Mouse (Mus musculus): ENCODE data around the gene Olfr639. TPM values are rescaled to one million over a fixed set of nuclear protein-coding genes. Genes with fewer than 3 reads are reported as not detected.

Gene Olfr639
- polyA plus RNA-seq, 1 experiment from 2014 or later, result 0.01 TPM

Other genes with a start within 250 kb of the Olfr639 start
- not detected in 2 replicates for gene Olfr69, start 245.7 kb downstream of the Olfr639 start, polyA plus RNA-seq (2015; fragmentation: Nextera tagmentation; extraction: Ambion mirVana)
- not detected in 2 replicates for gene Olfr68, start 237.6 kb downstream of the Olfr639 start, polyA plus RNA-seq (2015; fragmentation: Nextera tagmentation; extraction: Ambion mirVana)
- gene Olfr67, start 225.5 kb downstream of the Olfr639 start, polyA plus RNA-seq (2015; fragmentation: Nextera tagmentation; extraction: Ambion mirVana), result not detected in 2 replicates
- gene Hbb-bt, start 203.3 kb downstream of the Olfr639 start, polyA plus RNA-seq (2015; fragmentation: Nextera tagmentation; extraction: Ambion mirVana), result 402 and 408 TPM in 2 replicates
- gene Hbb-bs, start 189.2 kb downstream of the Olfr639 start, polyA plus RNA-seq (2015; fragmentation: Nextera tagmentation; extraction: Ambion mirVana), result 1,726 and 1,799 TPM in 2 replicates
- not detected in 2 replicates for gene Hbb-bh2, start 176.8 kb downstream of the Olfr639 start, polyA plus RNA-seq (2015; fragmentation: Nextera tagmentation; extraction: Ambion mirVana)
- gene Hbb-bh1, start 174.1 kb downstream of the Olfr639 start, polyA plus RNA-seq (2015; fragmentation: Nextera tagmentation; extraction: Ambion mirVana), result not detected in 2 replicates
- gene Hbb-y, start 164.1 kb downstream of the Olfr639 start, polyA plus RNA-seq (2015; fragmentation: Nextera tagmentation; extraction: Ambion mirVana), result 0.38 and 0.54 TPM in 2 replicates
- gene Olfr66, start 131.1 kb downstream of the Olfr639 start, polyA plus RNA-seq (2015; fragmentation: Nextera tagmentation; extraction: Ambion mirVana), result not detected in 2 replicates
- gene Olfr64, start 122.8 kb downstream of the Olfr639 start, polyA plus RNA-seq (2015; fragmentation: Nextera tagmentation; extraction: Ambion mirVana), result not detected in 2 replicates
- not detected in 2 replicates for gene Olfr65, start 113.8 kb downstream of the Olfr639 start, polyA plus RNA-seq (2015; fragmentation: Nextera tagmentation; extraction: Ambion mirVana)
- not detected in 2 replicates for gene Olfr631, start 88.5 kb downstream of the Olfr639 start, polyA plus RNA-seq (2015; fragmentation: Nextera tagmentation; extraction: Ambion mirVana)
- gene Olfr632, start 83.0 kb downstream of the Olfr639 start, polyA plus RNA-seq (2015; fragmentation: Nextera tagmentation; extraction: Ambion mirVana), result not detected in 2 replicates
- not detected in 2 replicates for gene Olfr633, start 72.9 kb downstream of the Olfr639 start, polyA plus RNA-seq (2015; fragmentation: Nextera tagmentation; extraction: Ambion mirVana)
- gene Olfr635, start 46.2 kb downstream of the Olfr639 start, polyA plus RNA-seq (2015; fragmentation: Nextera tagmentation; extraction: Ambion mirVana), result not detected in 2 replicates
- gene Olfr638, start 18.6 kb downstream of the Olfr639 start, polyA plus RNA-seq (2015; fragmentation: Nextera tagmentation; extraction: Ambion mirVana), result not detected in 2 replicates
- not detected in 2 replicates for gene Olfr640, start 8.3 kb upstream of the Olfr639 start, polyA plus RNA-seq (2015; fragmentation: Nextera tagmentation; extraction: Ambion mirVana)
- gene Olfr641, start 18.1 kb upstream of the Olfr639 start, polyA plus RNA-seq (2015; fragmentation: Nextera tagmentation; extraction: Ambion mirVana), result not detected in 2 replicates
- gene Olfr642, start 35.4 kb upstream of the Olfr639 start, polyA plus RNA-seq (2015; fragmentation: Nextera tagmentation; extraction: Ambion mirVana), result not detected in 2 replicates
- gene 4930516K23Rik, start 44.1 kb upstream of the Olfr639 start, polyA plus RNA-seq (2015; fragmentation: Nextera tagmentation; extraction: Ambion mirVana), result not detected in 2 replicates
- gene Olfr644, start 54.6 kb upstream of the Olfr639 start, polyA plus RNA-seq (2015; fragmentation: Nextera tagmentation; extraction: Ambion mirVana), result not detected in 2 replicates
- gene Olfr645, start 68.2 kb upstream of the Olfr639 start, polyA plus RNA-seq (2015; fragmentation: Nextera tagmentation; extraction: Ambion mirVana), result not detected in 2 replicates
- gene Olfr646, start 87.6 kb upstream of the Olfr639 start, polyA plus RNA-seq (2015; fragmentation: Nextera tagmentation; extraction: Ambion mirVana), result not detected in 2 replicates
- gene Ubqln5, start 112.5 kb upstream of the Olfr639 start, polyA plus RNA-seq (2015; fragmentation: Nextera tagmentation; extraction: Ambion mirVana), result not detected in 2 replicates
- not detected in 2 replicates for gene Olfr643, start 120.1 kb upstream of the Olfr639 start, polyA plus RNA-seq (2015; fragmentation: Nextera tagmentation; extraction: Ambion mirVana)
- not detected in 2 replicates for gene Ubqln3, start 126.0 kb upstream of the Olfr639 start, polyA plus RNA-seq (2015; fragmentation: Nextera tagmentation; extraction: Ambion mirVana)
- not detected in 2 replicates for gene Ubqlnl, start 133.3 kb upstream of the Olfr639 start, polyA plus RNA-seq (2015; fragmentation: Nextera tagmentation; extraction: Ambion mirVana)
- not detected in 2 replicates for gene Olfm5, start 147.5 kb upstream of the Olfr639 start, polyA plus RNA-seq (2015; fragmentation: Nextera tagmentation; extraction: Ambion mirVana)
- gene Olfr648, start 166.1 kb upstream of the Olfr639 start, polyA plus RNA-seq (2015; fragmentation: Nextera tagmentation; extraction: Ambion mirVana), result 0.05 and 0.06 TPM in 2 replicates
- gene Olfr649, start 178.7 kb upstream of the Olfr639 start, polyA plus RNA-seq (2015; fragmentation: Nextera tagmentation; extraction: Ambion mirVana), result not detected in 2 replicates
- gene Trim6, start 201.5 kb upstream of the Olfr639 start, polyA plus RNA-seq (2015; fragmentation: Nextera tagmentation; extraction: Ambion mirVana), result 0.64 and 0.79 TPM in 2 replicates
- 3.1 and 4.1 TPM in 2 replicates for gene Trim34a, start 227.2 kb upstream of the Olfr639 start, polyA plus RNA-seq (2015; fragmentation: Nextera tagmentation; extraction: Ambion mirVana)